Mouse (Mus musculus) liver, embryonic 13.5 days (tissue): ENCODE measurements around the gene Gpx4. TPM values are rescaled to one million over a fixed set of nuclear protein-coding genes. Genes with fewer than 3 reads are reported as not detected.

Experiments used
- polyA plus RNA-seq: library from polyadenylated mRNA; unstranded; fragments of >200 nt; fragmentation: Nextera tagmentation; extraction: Ambion mirVana; gene quantifications from 2 replicates; pipeline ENCODE4 v1.2.1, GENCODE M21; 2015

Gpx4 gene
- polyA plus RNA-seq, 1 experiment from 2014 or later: 677 TPM

Other genes with a start within 250 kb of the Gpx4 start
- 0.25 and 0.75 TPM in 2 replicates for gene Misp, start 226.2 kb upstream of the Gpx4 start, polyA plus RNA-seq
- gene Ptbp1, start 192.7 kb upstream of the Gpx4 start, polyA plus RNA-seq: 136 and 175 TPM in 2 replicates
- gene Prtn3, start 172.7 kb upstream of the Gpx4 start, polyA plus RNA-seq: 54.8 and 64.6 TPM in 2 replicates
- 5.7 and 5.8 TPM in 2 replicates for gene Plppr3, start 172.5 kb upstream of the Gpx4 start, polyA plus RNA-seq
- gene Elane, start 160.9 kb upstream of the Gpx4 start, polyA plus RNA-seq: 47.1 and 59.3 TPM in 2 replicates
- not detected in 2 replicates for gene Cfd, start 156.3 kb upstream of the Gpx4 start, polyA plus RNA-seq
- 16.9 and 19.0 TPM in 2 replicates for gene Med16, start 138.2 kb upstream of the Gpx4 start, polyA plus RNA-seq
- gene Gm26602, start 136.3 kb upstream of the Gpx4 start, polyA plus RNA-seq: 11.3 TPM in 1 of 2 replicates, not detected in the other
- 0.19 and 0.28 TPM in 2 replicates for gene Kiss1r, start 130.2 kb upstream of the Gpx4 start, polyA plus RNA-seq
- gene R3hdm4, start 126.0 kb upstream of the Gpx4 start, polyA plus RNA-seq: 63.0 and 63.8 TPM in 2 replicates
- gene Arid3a, start 120.1 kb upstream of the Gpx4 start, polyA plus RNA-seq: 5.4 and 5.7 TPM in 2 replicates
- 78.2 and 83.0 TPM in 2 replicates for gene Wdr18, start 87.0 kb upstream of the Gpx4 start, polyA plus RNA-seq
- 0.07 and 0.10 TPM in 2 replicates for gene Grin3b, start 76.5 kb upstream of the Gpx4 start, polyA plus RNA-seq
- gene Tmem259, start 62.8 kb upstream of the Gpx4 start, polyA plus RNA-seq: 8.2 TPM in 2 replicates
- gene Cnn2, start 58.6 kb upstream of the Gpx4 start, polyA plus RNA-seq: 45.8 and 49.6 TPM in 2 replicates
- gene Abca7, start 50.7 kb upstream of the Gpx4 start, polyA plus RNA-seq: 6.3 and 7.4 TPM in 2 replicates
- 14.3 and 14.9 TPM in 2 replicates for gene Arhgap45, start 30.5 kb upstream of the Gpx4 start, polyA plus RNA-seq
- gene Polr2e, start 7.4 kb upstream of the Gpx4 start, polyA plus RNA-seq: 120 and 122 TPM in 2 replicates
- gene Sbno2, start 58.4 kb downstream of the Gpx4 start, polyA plus RNA-seq: 9.2 and 9.9 TPM in 2 replicates
- gene Stk11, start 68.6 kb downstream of the Gpx4 start, polyA plus RNA-seq: 16.2 and 18.3 TPM in 2 replicates
- 358 and 362 TPM in 2 replicates for gene Atp5d, start 91.5 kb downstream of the Gpx4 start, polyA plus RNA-seq
- gene Cbarp, start 93.7 kb downstream of the Gpx4 start, polyA plus RNA-seq: 0.54 and 0.69 TPM in 2 replicates
- gene Midn, start 101.1 kb downstream of the Gpx4 start, polyA plus RNA-seq: 3.0 and 3.3 TPM in 2 replicates
- gene Cirbp, start 118.8 kb downstream of the Gpx4 start, polyA plus RNA-seq: 19.5 and 21.9 TPM in 2 replicates
- 14.8 and 15.1 TPM in 2 replicates for gene 1600002K03Rik, start 125.8 kb downstream of the Gpx4 start, polyA plus RNA-seq
- gene Efna2, start 132.3 kb downstream of the Gpx4 start, polyA plus RNA-seq: 0.98 and 1.1 TPM in 2 replicates
- gene Mum1, start 179.3 kb downstream of the Gpx4 start, polyA plus RNA-seq: 26.1 and 26.5 TPM in 2 replicates
- gene Ndufs7, start 202.0 kb downstream of the Gpx4 start, polyA plus RNA-seq: 241 and 294 TPM in 2 replicates
- 53.5 and 57.2 TPM in 2 replicates for gene Gamt, start 213.8 kb downstream of the Gpx4 start, polyA plus RNA-seq
- 33.5 and 34.7 TPM in 2 replicates for gene Dazap1, start 214.3 kb downstream of the Gpx4 start, polyA plus RNA-seq
- gene Rps15, start 245.3 kb downstream of the Gpx4 start, polyA plus RNA-seq: 792 and 836 TPM in 2 replicates
- gene Apc2, start 248.8 kb downstream of the Gpx4 start, polyA plus RNA-seq: 0.13 and 0.24 TPM in 2 replicates